Mouse (Mus musculus) inflammation-experienced regulatory T-cells, adult 16 weeks (primary cell): Measurements from ENCODE around the gene Stil. TPM values are rescaled to one million over a fixed set of nuclear protein-coding genes. Genes with fewer than 3 reads are reported as not detected.

Source experiments
- polyA plus RNA-seq: library from polyadenylated mRNA; unstranded; fragments of 100-300 nt; shearing (Covaris generic); gene quantifications from one replicate; pipeline ENCODE4 v1.2.1, GENCODE M21; 2017

Stil gene
- polyA plus RNA-seq: 3.5 TPM

DNA sequence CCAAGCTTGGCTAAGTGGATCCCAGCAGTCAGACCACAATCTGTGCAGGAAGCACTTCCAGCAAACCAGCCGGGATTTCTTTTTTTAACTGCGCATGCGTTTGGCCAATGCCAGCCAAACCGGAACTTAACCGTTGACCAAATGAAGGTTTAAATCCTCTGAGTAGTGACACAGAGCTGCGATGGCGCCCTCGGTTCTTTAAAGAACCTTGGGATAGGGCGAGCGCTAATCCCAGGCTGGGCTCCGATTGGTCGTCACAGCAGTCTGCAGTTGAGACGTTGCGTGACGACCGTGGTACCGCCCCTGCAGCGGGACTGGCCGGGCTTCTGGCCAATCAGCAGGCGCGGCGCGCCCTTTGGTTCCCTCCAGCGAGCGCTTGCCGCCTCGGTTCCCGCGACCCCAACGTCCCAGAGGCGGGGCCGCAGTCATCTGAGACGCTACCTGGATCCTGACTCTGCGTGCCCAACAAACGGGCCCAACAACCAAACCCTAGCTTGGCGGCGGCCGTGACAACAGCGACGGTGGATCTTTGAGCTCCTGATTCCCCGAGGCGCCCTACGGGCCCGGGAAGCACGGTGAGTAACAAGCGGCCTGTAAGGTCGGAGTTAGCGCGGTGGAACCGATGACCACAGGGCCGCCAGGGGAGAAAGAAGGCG lies at the start of gene Stil:
Gene Stil (plus strand): TSS at position 387 of the 656 bp plus-strand sequence.

DNA sequence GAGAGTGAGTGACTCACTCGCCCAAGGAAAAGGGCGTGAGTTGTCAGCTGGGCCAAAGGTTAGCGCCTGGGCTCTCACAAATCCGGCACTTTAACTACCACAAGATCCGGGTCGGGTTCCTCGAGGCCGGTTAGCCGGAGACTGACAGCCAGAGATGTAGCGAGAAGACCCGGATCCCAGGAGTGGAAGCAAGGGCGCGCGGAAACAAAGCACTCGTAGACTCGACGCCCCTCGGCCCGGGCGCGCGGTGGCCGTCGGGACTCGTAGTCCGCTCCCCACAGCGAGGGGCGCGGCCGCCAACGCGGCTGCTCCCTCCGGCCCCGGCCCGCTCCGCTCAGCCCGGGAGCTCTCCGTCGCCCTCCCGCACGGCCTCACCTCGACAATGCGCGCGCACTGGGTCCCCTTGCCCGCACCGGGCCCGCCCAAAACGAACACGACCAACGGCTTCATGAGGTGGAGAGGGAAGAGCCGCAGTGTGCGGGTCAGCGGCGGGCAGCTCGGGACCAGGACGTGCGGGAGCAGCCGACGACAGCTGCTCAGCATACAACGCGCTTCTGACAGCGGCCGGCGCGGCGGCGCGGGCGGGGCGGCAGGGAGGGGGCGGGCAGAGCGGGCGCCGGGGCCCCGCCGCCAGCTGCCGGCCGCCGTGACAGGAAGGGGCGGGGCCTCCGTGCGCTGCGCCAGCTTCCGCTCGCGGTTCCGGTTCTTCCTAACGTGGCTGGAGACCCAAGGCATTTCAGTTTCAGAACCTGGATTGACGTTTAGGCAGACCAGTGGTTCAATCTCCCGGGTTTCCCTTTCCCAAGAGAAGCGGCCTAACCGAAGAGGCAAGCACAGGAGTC lies 13.1 kb upstream of the Stil start, which contains the start of gene Cmpk1:
Gene Cmpk1 (minus strand): TSS at position 651 of the 842 bp plus-strand sequence.

GRCm38 (mm10) chr4:115056371-115056920 lies 56.5 kb downstream of the Stil start, which contains the start of gene Tal1:
TSS of gene Tal1 (plus strand) at chr4:115056426.

DNA sequence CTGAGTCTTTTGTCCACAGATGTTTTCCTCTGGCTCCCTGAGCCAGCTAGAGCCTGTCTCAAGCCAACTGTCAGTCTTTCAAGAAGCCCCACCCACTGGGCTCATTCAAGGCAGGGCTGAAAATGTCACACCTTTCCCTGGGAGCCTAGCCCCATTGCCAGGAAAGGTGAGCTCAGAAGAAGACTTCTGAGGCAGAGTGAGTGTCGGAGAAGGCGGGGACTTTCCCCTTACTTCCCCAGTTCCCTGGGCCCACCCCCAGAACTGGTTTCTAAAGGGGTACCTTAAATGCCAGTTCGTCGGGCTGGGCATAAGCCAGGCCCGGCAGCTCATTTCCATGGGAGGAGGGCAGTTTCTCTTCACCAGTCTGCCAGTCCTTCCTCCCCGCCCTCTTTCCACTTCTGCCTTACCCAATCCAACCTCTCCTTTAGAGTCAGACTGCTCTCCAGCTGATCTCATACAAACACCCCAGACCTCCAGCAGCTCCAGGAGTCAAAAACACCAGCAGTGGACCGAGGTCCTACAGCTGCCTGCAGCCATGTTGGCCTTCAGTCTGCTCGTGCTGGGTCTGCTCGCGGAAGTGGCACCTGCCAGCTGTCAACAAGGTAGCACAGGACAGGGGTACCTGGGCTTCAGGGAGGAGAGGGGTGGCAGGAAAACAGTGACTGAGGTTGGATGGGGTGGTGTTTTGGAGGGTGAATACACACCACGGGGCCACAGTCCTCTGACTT lies 88.8 kb downstream of the Stil start, which contains the start of gene Pdzk1ip1:
Gene Pdzk1ip1 (plus strand): TSS at position 98 of the 728 bp plus-strand sequence.

Other genes starting within 250 kb of the Stil start
- gene Gm12830, start 178.4 kb upstream of the Stil start, polyA plus RNA-seq: not detected
- 0.11 TPM for gene Foxd2, start 91.3 kb upstream of the Stil start, polyA plus RNA-seq
- gene Foxe3, start 74.1 kb upstream of the Stil start, polyA plus RNA-seq: not detected
- 58.4 TPM for gene Cmpk1, start 12.9 kb upstream of the Stil start, polyA plus RNA-seq
- gene Tal1, start 56.3 kb downstream of the Stil start, polyA plus RNA-seq: not detected
- gene Pdzk1ip1, start 88.5 kb downstream of the Stil start, polyA plus RNA-seq: 34.4 TPM
- gene Cyp4x1, start 134.1 kb downstream of the Stil start, polyA plus RNA-seq: not detected
- gene Cyp4a29, start 241.9 kb downstream of the Stil start, polyA plus RNA-seq: not detected